Mouse (Mus musculus): ENCODE results near the gene Maats1.

DNA sequence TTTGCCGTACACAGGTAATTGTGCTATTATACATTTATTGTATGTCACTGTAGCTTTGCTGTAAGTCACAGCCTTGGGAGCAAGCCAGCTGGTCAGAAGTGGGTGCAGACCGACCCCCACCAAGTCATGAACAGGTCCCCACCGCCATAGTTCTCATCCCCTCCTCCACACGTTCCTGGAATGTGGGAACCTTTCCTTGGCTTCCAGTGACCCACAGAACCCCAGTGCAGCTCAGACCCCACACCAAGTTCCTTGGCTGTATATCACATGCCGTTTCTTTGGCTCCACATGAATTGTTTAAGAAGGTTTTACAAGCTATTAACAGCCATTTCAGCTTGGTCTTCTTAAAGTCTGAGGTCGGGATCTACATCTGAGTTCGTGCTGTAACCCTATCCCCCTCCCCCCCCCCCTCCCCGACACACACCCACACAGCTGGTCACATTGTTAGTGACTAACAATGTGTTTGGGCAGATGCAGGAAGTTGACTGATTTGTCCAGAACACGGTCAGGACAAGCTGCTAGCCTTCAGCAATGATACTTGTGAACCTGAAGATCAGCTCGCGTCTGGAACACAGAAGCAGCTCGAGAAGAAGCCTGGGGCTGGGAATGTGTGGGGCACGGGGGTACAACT lies 93.5 kb downstream of the Maats1 start:
- TF ChIP-seq CTCF (IDR thresholded peaks at IDR 0.05; ENCODE audit: low read depth) (no peak), EP300 (IDR thresholded peaks at IDR 0.05; ENCODE audit: low read depth) (no peak)

All from liver, postnatal 0 days (tissue).